Mouse (Mus musculus) retina, postnatal 1 day (tissue): ENCODE results near the gene Tarm1.

Source experiments
- DNase-seq: peaks from one replicate; pipeline ENCODE4 v3.0.0-alpha.2; 2012

Tarm1 gene

GRCm38 (mm10) chr7:3439984-3440383 is 62.4 kb downstream of the Tarm1 start:
- no peak for DNase-seq

- DNase-seq: no peak
Measured at GRCm38 (mm10) chr7:3437941-3438340, 64.5 kb downstream of the Tarm1 start.
